Mouse (Mus musculus) neural tube, embryonic 13.5 days (tissue): ENCODE data around the gene Smpd3. TPM values are rescaled to one million over a fixed set of nuclear protein-coding genes. Genes with fewer than 3 reads are reported as not detected.

ENCODE experiments used
- ATAC-seq: fragments of 200-750 bp; cut with Nextera tagmentation; 2 replicates; pipeline ENCODE4 v1.8.0; 2017; ENCODE audit warnings: low read depth, mild to moderate bottlenecking, moderate TSS enrichment, moderate library complexity
- H3K27ac ChIP-seq: fragments of 300-500 bp; sonication (generic); replicated peaks from 2 replicates; pipeline ENCODE4 v1.5.1; 2015; ENCODE audit warnings: moderate library complexity, mild to moderate bottlenecking, inconsistent platforms
- H3K27me3 ChIP-seq: fragments of 300-500 bp; sonication (generic); 2 replicates; pipeline ENCODE4 v1.6.1; 2015; ENCODE audit warnings: mild to moderate bottlenecking, inconsistent platforms
- H3K36me3 ChIP-seq: fragments of 300-500 bp; sonication (generic); 2 replicates; pipeline ENCODE4 v1.6.1; 2015; ENCODE audit warnings: mild to moderate bottlenecking, inconsistent platforms
- H3K4me1 ChIP-seq: fragments of 300-500 bp; sonication (generic); replicated peaks from 2 replicates; pipeline ENCODE4 v1.6.1; 2015; ENCODE audit warnings: inconsistent platforms
- H3K4me2 ChIP-seq: fragments of 300-500 bp; sonication (generic); 2 replicates; pipeline ENCODE4 v1.6.1; 2015; ENCODE audit warnings: inconsistent platforms, mild to moderate bottlenecking, moderate library complexity
- H3K4me3 ChIP-seq: fragments of 300-500 bp; sonication (generic); 2 replicates; pipeline ENCODE4 v1.5.1; 2015; ENCODE audit warnings: mild to moderate bottlenecking, inconsistent platforms
- H3K9ac ChIP-seq: fragments of 300-500 bp; sonication (generic); 2 replicates; pipeline ENCODE4 v1.6.1; 2015; ENCODE audit warnings: moderate library complexity, mild to moderate bottlenecking, inconsistent platforms
- H3K9me3 ChIP-seq: fragments of 300-500 bp; sonication (generic); 2 replicates; pipeline ENCODE4 v1.6.1; 2016; ENCODE audit warnings: inconsistent platforms
- WGBS: fragments of 180-500 bp; shearing (Covaris S2); methylation state at CpG from one replicate; pipeline ENCODE4 v1.1.7; 2015; 5-methylcytosine and 5-hydroxymethylcytosine counted together
- polyA plus RNA-seq: library from polyadenylated mRNA; unstranded; fragments of >200 nt; fragmentation: Nextera tagmentation; extraction: Ambion mirVana; gene quantifications from 2 replicates; pipeline ENCODE4 v1.2.1, GENCODE M21; 2015

Gene Smpd3
- polyA plus RNA-seq: 39.4 and 40.2 TPM in 2 replicates

GRCm38 (mm10) chr8:106337852-106338521 lies at the start of gene Smpd3:
Gene Smpd3 (minus strand): TSS chr8:106337988.
- Histone ChIP-seq H3K4me3 (peak within 1 kb of the TSS; percentile 73), H3K9me3 (no peaks in the 10 kb centered on the region), H3K9ac (peak within 1 kb of the TSS; percentile 89), H3K36me3 (no peaks in the 10 kb centered on the region), H3K4me1 (peaks cover 48% of the 10 kb centered on the region), H3K27ac (peak within 1 kb of the TSS; percentile 94), H3K4me2 (peak within 1 kb of the TSS; percentile 60), H3K27me3 (no peaks in the 10 kb centered on the region)
- WGBS: under 1% methylated on average over 45 of the region's 45 CpGs
- peak; percentile 99 for ATAC-seq

DNA sequence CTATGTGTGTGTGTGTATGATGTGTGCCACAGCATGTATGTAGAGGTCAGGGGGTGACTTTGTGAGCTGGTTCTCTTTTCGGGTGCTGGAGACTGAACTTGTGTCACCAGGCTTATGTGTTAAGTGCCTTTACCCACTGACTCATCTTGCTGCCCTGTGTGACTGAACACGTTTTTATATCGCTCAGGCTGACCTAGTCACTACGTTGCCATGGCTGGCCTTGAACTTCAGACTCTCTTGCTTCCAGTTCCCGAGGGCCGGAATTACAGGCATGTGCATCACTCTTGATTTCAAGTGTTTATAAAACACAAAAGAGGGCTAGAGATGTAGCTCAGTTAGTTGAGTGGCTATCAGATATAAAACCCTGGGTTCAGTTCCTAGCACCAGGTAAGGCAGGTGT lies 43.2 kb upstream of the Smpd3 start:
- WGBS: 89% methylated on average over 6 of the region's 6 CpGs
- ATAC-seq: no peak

DNA sequence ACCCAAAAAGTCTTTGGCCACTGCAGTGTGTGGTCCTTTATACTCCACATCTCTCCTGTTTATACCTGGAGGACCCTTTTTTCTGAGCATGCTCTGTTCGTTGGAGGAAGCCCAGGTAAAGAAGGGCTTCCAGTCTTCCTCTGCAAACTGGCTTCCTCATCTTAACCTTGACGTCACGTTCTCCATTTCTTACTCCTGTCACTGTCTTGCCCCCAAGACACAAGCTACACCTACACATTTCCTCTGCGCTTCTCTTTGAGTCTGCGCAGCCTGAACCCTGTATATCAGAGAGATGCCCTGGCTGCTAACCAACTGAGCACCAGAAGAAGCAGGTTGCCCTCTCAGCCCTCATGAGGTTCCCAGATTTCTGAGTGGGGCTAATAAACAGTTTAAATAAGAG lies 41.6 kb upstream of the Smpd3 start:
- 88% methylated on average over 5 of the region's 5 CpGs for WGBS
- H3K4me2 ChIP-seq: no peak overlapping the region
- H3K4me1 ChIP-seq: peaks cover 20% of the 10 kb centered on the region
- no peak overlapping the region for H3K27ac ChIP-seq
- H3K9ac ChIP-seq: no peak overlapping the region
- ATAC-seq: no peak
- H3K4me3 ChIP-seq: no peak overlapping the region
- no peaks in the 10 kb centered on the region; the same call in 1 of the 2 replicates for H3K27me3 ChIP-seq
- no peaks in the 10 kb centered on the region for H3K9me3 ChIP-seq
- H3K36me3 ChIP-seq: no peaks in the 10 kb centered on the region

More for the DNA sequence above, 43.2 kb upstream of the Smpd3 start:
- no peaks in the 10 kb centered on the region; the same call in 1 of the 2 replicates for H3K27me3 ChIP-seq
- peaks cover 18% of the 10 kb centered on the region for H3K4me1 ChIP-seq
- no peak overlapping the region for H3K27ac ChIP-seq
- H3K9ac ChIP-seq: no peak overlapping the region
- no peaks in the 10 kb centered on the region for H3K36me3 ChIP-seq
- no peaks in the 10 kb centered on the region for H3K9me3 ChIP-seq
- no peak overlapping the region for H3K4me2 ChIP-seq
- no peak overlapping the region for H3K4me3 ChIP-seq

- Histone ChIP-seq H3K27me3 (no peaks in the 10 kb centered on the region; the same call in 1 of the 2 replicates), H3K4me3 (no peak overlapping the region), H3K27ac (no peak overlapping the region), H3K4me1 (peaks cover 20% of the 10 kb centered on the region), H3K36me3 (no peaks in the 10 kb centered on the region), H3K4me2 (no peak overlapping the region), H3K9me3 (no peaks in the 10 kb centered on the region), H3K9ac (no peak overlapping the region)
- ATAC-seq: no peak
- WGBS: 61% methylated on average over 7 of the region's 7 CpGs
Measured at GRCm38 (mm10) chr8:106378501-106379048, 40.8 kb upstream of the Smpd3 start.

DNA sequence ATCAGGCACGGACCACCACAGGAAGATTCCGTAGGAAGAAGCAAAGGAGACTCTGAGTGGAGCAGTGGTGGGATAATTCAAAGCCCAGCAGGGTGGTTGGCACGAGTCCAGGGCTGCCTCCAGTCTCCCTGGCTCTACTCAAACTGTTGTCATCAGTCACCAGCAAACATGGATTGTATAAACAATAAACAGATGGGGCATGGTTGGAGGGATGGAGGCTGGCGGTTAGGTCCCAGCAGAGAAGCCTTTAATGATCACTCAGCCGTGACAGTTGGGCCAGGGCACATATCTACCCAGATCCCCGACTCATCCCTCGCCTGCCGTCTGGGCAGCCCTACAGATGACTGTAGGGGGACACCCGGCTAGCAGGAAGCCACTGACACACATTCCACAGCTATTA lies 39.1 kb upstream of the Smpd3 start:
- Histone ChIP-seq H3K9ac (no peak overlapping the region), H3K4me1 (peaks cover 20% of the 10 kb centered on the region), H3K27ac (no peak overlapping the region), H3K9me3 (no peaks in the 10 kb centered on the region), H3K36me3 (no peaks in the 10 kb centered on the region), H3K4me3 (no peak overlapping the region), H3K27me3 (no peaks in the 10 kb centered on the region), H3K4me2 (no peak overlapping the region)
- peak; percentile 61 for ATAC-seq
- WGBS: 22% methylated on average over 9 of the region's 9 CpGs

DNA sequence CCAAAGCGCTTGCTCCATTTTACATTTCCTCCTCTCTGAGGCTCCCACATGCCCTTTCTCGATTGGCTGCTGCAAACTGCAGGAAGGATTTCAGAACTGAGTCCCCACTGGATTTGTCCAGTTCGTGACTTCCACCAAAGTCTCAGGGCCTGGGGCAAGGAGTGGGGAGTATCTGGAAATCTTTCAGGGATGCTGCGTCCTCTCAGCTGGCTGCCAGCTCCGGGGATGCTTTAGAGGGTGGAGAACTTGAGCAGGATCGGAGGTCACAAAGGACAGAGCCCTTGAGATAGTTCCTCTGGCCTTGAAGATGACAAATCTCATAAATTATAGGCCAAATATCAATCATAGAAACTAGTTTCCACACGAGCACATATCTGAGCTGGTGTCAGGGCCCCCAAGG lies 38.2 kb upstream of the Smpd3 start:
- 74% methylated on average over 7 of the region's 7 CpGs for WGBS
- H3K9me3 ChIP-seq: no peaks in the 10 kb centered on the region
- no peaks in the 10 kb centered on the region for H3K27me3 ChIP-seq
- ATAC-seq: no peak
- no peak overlapping the region for H3K4me3 ChIP-seq
- H3K9ac ChIP-seq: no peak overlapping the region
- H3K27ac ChIP-seq: no peak overlapping the region
- peaks cover 20% of the 10 kb centered on the region for H3K4me1 ChIP-seq
- H3K36me3 ChIP-seq: no peaks in the 10 kb centered on the region
- no peak overlapping the region for H3K4me2 ChIP-seq

GRCm38 (mm10) chr8:106369069-106369468 lies 31.3 kb upstream of the Smpd3 start:
- Histone ChIP-seq H3K27ac (no peak overlapping the region), H3K4me1 (no peaks in the 10 kb centered on the region), H3K4me3 (no peak overlapping the region), H3K9ac (no peak overlapping the region), H3K4me2 (no peak overlapping the region), H3K36me3 (no peaks in the 10 kb centered on the region), H3K9me3 (no peaks in the 10 kb centered on the region), H3K27me3 (no peaks in the 10 kb centered on the region)
- WGBS: 86% methylated on average over 7 of the region's 7 CpGs
- no peak for ATAC-seq

DNA sequence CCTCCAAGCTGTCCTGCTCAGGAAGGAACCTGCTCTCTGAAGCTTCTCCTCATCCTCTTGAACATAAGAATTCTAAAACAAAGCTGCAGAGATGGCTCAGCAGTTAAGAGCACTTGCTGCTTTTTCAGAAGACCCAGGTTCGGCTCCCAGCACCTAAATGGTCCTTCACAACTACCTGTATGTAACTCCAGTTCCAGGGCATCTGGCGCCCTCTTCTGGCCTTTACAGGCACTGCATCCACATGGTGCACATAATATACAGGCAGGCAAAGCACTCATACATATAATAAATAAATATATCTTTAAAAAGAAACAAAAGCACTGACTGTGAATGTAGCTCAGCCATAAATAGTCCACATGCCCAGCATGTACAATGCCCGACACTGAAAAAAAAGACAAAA lies 30.7 kb upstream of the Smpd3 start:
- Histone ChIP-seq H3K36me3 (no peaks in the 10 kb centered on the region), H3K4me1 (no peaks in the 10 kb centered on the region), H3K27ac (no peak overlapping the region), H3K9ac (no peak overlapping the region), H3K4me3 (no peak overlapping the region), H3K4me2 (no peak overlapping the region), H3K9me3 (no peaks in the 10 kb centered on the region), H3K27me3 (no peaks in the 10 kb centered on the region)
- no peak for ATAC-seq
- WGBS: 76% methylated on average over 3 of the region's 3 CpGs

GRCm38 (mm10) chr8:106364837-106365236 lies 27.0 kb upstream of the Smpd3 start:
- 59% methylated on average over 5 of the region's 5 CpGs for WGBS
- Histone ChIP-seq H3K9ac (no peak overlapping the region), H3K4me1 (no peaks in the 10 kb centered on the region), H3K9me3 (no peaks in the 10 kb centered on the region), H3K4me3 (no peak overlapping the region), H3K4me2 (no peak overlapping the region), H3K27ac (no peak overlapping the region), H3K36me3 (no peaks in the 10 kb centered on the region), H3K27me3 (no peaks in the 10 kb centered on the region)
- ATAC-seq: no peak

DNA sequence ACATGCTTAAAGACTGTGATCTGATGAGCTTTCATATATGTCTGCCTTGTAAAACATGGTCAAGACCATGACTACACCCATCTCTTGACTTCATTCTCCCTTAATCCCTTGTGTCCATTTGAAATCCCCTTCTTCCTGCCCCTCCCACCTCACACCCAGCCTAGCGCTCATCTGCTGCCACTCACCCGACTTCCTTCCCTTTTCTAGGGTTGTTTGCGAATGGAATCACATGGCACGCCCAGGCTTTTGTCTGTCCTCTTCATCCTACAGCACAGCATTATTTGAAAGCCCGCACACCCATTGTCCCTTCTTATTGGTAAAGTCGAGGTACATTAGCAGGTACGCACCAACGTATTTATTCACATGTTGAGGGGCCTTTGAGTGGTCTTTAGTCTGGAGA lies 26.5 kb upstream of the Smpd3 start:
- Histone ChIP-seq H3K9ac (no peak overlapping the region), H3K27me3 (no peaks in the 10 kb centered on the region), H3K27ac (no peak overlapping the region), H3K4me1 (no peaks in the 10 kb centered on the region), H3K4me2 (no peak overlapping the region), H3K36me3 (no peaks in the 10 kb centered on the region), H3K9me3 (no peaks in the 10 kb centered on the region), H3K4me3 (no peak overlapping the region)
- no peak for ATAC-seq
- WGBS: 70% methylated on average over 8 of the region's 8 CpGs

DNA sequence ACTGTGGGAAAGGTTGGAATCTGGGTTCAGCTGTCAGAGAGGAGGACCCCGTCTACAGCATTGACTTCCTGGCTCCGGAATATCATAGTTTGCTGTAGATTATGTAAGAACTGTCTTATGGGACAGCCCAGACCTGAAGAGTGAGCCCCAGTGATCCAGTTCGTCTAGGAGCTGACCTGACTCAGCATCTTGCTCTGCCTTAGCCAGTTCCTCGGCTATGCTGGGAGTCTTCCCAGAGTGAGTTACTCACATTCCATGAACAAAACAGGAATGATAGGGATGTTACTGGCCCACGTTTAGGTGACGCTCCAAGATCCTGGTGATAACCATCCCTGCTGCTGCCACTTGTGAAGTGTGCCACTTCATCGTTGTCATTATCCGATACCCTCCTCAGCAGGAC lies 25.5 kb upstream of the Smpd3 start:
- no peak overlapping the region for H3K4me3 ChIP-seq
- no peak overlapping the region for H3K27ac ChIP-seq
- no peaks in the 10 kb centered on the region for H3K9me3 ChIP-seq
- H3K36me3 ChIP-seq: no peaks in the 10 kb centered on the region
- 85% methylated on average over 8 of the region's 8 CpGs for WGBS
- H3K4me1 ChIP-seq: no peaks in the 10 kb centered on the region
- ATAC-seq: no peak
- H3K4me2 ChIP-seq: no peak overlapping the region
- no peaks in the 10 kb centered on the region for H3K27me3 ChIP-seq
- H3K9ac ChIP-seq: no peak overlapping the region

DNA sequence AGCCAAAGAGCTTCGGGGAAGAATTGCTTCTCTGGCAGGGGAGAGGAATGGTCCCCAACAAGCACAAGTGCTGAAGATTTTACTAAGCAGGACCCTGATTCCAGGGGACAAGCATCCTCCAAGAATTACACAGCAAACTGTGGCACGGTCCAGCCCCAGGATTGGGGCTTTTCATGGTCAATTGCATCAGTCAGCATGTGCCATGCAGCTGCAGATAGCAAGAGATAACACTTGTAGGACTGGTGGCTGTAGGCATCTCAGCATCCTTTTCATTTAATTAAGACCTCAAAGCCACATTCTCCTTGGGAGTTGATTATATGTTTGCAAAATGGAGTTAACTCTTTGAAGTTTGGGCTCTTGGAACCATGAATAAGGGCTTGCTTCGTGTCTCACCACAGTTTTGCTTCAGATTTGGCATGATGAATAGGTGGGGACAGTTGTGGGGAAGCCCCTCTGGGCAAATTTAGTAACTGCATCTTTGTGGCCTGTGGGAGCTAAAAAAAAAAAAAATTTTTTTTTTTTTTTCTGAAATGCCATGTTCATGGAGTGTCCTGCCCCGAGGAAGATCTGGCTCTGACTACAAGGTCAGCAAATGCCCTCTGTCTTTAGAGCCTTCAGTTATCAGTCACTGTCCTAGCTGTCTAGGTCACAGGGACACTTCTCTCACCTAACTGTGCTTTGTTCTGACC lies 22.0 kb upstream of the Smpd3 start:
- WGBS: 76% methylated on average over 4 of the region's 4 CpGs
- Histone ChIP-seq H3K9me3 (no peaks in the 10 kb centered on the region), H3K4me2 (no peak overlapping the region), H3K4me3 (no peak overlapping the region), H3K27ac (no peak overlapping the region), H3K4me1 (no peaks in the 10 kb centered on the region), H3K27me3 (no peaks in the 10 kb centered on the region), H3K36me3 (no peaks in the 10 kb centered on the region), H3K9ac (no peak overlapping the region)
- no peak for ATAC-seq
